Mouse (Mus musculus): ENCODE measurements around the gene Gm10663.

The Gm10663 gene

GRCm38 (mm10) chr8:65085680-65086079 lies 10.8 kb downstream of the Gm10663 start:
- DNase-seq (ENCODE audit: low read depth, low spot score) = no peak

DNA sequence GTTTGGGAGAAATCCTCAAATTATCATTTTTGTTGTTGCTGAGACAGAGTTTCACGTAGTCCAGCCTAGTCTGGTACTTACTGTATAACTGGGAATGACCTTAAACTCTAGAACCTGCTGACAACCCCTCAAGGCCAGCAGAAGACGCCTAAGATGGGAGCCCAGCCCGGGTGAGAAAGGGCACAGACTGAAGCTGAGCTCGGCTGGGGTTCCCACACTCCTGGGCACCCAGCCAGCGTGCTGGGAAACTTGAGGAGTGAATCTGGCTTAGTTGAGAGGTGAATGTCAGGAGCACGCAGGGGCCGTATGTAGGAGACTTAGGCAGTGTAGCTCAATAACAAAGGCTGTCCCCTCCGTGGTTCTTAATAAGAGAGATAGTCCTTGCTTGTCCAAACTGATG lies 12.9 kb downstream of the Gm10663 start:
- DNase-seq (ENCODE audit: low read depth, low spot score) = no peak

- no peak for DNase-seq (ENCODE audit: low read depth, low spot score)
Observed at GRCm38 (mm10) chr8:65088120-65088519, 13.3 kb downstream of the Gm10663 start.

DNA sequence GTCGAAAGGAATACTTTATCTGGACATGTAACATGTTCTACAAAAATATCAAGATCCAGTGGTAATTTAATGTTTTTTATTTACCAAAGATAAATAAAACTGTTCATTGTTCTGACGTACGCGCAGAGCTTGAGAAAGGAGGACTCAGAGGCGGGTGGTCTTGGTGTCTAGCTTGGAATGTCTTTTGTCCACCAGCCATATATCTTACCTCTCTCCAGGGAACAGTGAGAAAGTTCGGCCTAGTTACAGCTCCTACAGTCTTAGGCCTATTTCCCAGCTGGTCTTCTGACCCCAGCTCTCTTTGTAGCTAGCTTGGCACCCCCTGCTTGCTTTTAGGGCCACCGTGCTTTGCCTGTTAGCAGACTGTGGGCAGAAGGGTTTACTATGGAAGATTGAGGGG lies 14.9 kb downstream of the Gm10663 start:
- no peak for DNase-seq (ENCODE audit: low read depth, low spot score)

DNA sequence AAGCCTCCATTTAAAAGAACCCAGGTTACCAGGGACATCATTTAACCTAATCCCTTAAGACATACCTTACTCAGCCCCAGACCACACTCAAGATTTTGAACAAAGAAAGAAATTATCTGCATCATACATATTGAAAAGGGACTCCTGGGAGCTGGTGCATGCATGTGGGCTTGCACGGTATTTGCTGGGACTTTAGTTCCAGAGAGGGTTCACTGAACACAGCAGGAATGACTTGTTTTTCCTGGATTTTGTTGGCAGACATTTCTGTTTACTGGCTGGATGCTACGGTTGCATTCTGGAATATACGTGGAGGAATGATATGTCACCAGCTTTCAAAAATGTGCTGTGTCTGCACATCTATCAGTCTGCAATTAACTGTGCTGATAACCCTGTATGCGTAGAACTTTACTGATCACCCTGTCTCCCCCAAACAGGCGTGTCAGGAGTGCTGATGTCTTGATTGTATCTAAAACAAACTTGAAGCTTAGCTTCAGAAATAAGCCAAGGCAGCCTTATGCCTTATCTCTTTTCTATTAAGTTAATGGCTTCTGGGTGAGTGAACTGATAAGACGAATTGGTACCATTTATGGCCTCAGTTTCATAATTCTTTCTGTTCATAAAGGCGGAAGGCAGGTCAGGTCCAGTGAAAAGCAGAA lies 23.1 kb downstream of the Gm10663 start:
- no peak for DNase-seq (ENCODE audit: low read depth, low spot score)

DNA sequence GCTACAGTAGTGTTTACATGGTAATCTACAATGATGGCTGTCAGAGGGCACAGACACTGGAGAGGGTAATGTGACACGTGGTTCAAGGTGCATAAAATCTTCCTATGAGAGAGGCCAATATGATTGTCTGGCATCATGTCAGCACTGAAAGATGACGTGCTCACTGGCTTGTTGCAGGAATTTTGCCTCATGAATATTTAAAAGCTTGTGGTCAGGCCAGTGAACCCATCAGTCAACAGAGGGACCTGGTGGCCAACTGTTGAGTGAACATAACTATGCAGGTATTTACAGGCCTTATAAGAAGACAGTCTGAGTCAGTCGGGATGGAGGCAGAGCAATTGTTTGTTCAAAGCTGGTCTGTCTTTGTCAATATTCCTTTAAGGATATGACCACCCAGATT lies 24.9 kb downstream of the Gm10663 start:
- DNase-seq (ENCODE audit: low read depth, low spot score) = no peak

DNA sequence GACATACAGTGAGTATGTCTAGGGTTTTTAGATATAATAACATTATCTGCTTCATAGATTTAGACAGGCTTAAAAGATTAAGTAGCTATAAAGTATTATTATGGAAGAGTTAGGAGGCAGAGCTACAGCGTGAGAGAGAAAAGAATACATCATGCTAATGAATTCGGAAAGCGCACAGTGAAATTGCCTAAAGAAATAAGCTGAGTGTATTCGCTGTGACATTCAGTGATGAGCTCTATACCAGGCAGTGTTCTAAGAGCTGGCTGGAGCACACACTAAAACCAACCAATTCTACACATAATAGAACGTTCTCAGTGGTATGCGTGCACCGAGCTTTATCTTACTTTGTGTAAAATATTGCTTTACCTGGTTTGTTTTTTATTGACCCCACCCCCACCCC lies 28.8 kb downstream of the Gm10663 start:
- DNase-seq (ENCODE audit: low read depth, low spot score) = no peak

- DNase-seq (ENCODE audit: low read depth, low spot score) = no peak
Observed at GRCm38 (mm10) chr8:65104041-65104440, 29.2 kb downstream of the Gm10663 start.

- DNase-seq (ENCODE audit: low read depth, low spot score) = no peak
Observed at GRCm38 (mm10) chr8:65107936-65108718, 33.3 kb downstream of the Gm10663 start.

- no peak for DNase-seq (ENCODE audit: low read depth, low spot score)
Observed at GRCm38 (mm10) chr8:65108936-65109335, 34.1 kb downstream of the Gm10663 start.

GRCm38 (mm10) chr8:65110285-65110691 lies 35.5 kb downstream of the Gm10663 start:
- DNase-seq (ENCODE audit: low read depth, low spot score) = peak; percentile 26

DNA sequence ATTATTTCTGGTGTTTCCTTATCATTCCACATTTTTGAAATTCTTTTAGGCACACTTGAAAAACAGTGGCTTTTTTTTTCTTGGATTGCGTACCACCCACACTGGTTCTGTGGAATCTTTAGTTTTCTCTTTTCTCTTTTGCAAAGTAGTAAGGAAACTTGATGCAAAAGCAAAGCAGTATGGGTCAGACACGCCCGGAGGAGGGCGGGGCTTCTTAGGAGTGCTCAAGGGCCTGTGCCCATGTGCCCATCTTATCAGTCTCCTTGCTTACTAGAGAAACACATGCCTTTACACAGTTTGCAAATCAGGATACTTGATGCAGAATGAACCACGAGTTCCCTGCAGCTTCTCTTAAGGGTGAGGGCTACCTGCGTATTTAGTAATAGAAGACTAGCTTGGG lies 37.3 kb downstream of the Gm10663 start:
- no peak for DNase-seq (ENCODE audit: low read depth, low spot score)

DNA sequence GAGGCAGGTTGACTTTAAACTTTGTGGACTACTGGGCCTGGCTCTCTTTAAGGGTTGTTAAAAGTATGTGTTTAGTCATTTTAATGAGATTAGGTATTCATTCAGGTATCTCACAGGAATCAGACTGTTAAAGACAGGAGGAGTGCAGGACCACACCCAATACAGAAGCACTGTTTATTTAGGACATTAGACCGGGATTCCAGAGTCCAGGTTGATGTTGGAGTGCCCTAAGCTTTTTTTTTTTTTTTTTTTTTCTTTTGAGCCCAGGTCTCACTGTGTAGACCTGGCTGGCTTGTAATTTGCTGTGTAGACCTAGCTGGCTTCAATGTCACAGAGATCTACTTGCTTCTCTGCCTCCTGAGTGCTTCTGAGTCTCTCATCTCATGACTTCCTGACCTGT lies 51.2 kb downstream of the Gm10663 start:
- DNase-seq (ENCODE audit: low read depth, low spot score) = no peak

- DNase-seq (ENCODE audit: low read depth, low spot score) = no peak
Observed at GRCm38 (mm10) chr8:65126454-65126853, 51.6 kb downstream of the Gm10663 start.
